Mouse (Mus musculus): ENCODE data around the gene Lima1. TPM values are rescaled to one million over a fixed set of nuclear protein-coding genes. Genes with fewer than 3 reads are reported as not detected.

Gene Lima1
- total RNA-seq, 2 experiments from 2014 or later: 7.2 to 13.8 TPM

DNA sequence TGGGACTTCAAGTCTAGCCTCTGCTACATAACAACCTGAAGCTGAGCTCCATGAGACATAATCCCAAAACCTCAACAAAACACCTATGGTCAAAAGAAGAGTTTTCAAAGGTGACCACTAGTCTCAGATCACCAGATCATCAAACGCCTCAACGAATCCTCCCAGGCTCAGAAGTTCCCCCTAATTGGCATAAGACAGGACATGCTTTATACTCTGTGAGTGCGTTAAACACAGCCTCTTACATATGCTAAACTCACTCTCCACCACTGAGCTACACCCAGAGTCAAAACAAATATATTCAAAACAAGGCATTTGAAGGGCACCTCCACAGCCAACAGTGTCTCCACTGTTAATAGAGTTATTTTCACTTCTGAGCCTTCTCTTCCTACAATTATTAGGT is 2.7 kb downstream of the Lima1 start:
- ATAC-seq (replicated peaks; ENCODE audit: poor library complexity, severe bottlenecking): no peak

- ATAC-seq (replicated peaks; ENCODE audit: poor library complexity, severe bottlenecking): no peak
These were observed 7.6 kb downstream of the Lima1 start for GRCm38 (mm10) chr15:99867654-99868053.

DNA sequence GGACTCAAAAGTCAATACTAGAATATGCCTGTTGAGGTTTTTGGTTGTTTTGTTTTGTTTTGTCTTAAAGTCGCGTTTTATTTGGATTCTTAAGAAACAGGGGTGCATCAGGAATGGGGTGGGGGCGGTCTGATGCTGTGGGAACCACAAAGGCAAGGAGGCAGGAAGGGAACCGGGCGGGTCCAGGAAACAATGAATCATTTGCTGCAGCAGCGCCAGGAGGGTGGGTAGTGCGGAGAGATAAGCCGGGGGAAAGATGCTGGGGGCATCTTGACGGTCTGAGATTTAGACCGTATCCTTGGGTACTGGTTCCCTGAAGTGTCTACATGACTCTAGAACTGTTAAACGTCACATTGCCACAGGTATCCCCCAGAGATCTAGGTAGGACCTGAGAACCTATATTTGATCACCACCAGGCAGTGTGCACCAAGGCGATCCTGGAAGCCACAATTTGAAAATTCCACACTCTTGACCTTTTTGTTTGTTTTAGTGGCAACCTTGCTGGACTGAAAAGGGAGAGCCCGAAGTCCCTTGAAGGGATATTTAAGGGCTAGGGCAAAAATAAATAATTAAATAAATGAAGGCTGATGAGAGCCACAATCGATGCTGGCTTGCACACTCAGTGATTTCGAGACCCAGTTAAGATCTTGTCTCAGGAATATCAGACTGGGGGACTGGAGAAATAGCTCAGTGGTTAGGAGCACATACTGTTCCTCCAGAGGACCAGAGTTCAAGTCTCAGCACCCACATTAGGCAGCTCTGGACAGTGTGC is 8.6 kb downstream of the Lima1 start:
- ATAC-seq (replicated peaks; ENCODE audit: poor library complexity, severe bottlenecking): no peak; the same call in 1 of the 2 replicates

DNA sequence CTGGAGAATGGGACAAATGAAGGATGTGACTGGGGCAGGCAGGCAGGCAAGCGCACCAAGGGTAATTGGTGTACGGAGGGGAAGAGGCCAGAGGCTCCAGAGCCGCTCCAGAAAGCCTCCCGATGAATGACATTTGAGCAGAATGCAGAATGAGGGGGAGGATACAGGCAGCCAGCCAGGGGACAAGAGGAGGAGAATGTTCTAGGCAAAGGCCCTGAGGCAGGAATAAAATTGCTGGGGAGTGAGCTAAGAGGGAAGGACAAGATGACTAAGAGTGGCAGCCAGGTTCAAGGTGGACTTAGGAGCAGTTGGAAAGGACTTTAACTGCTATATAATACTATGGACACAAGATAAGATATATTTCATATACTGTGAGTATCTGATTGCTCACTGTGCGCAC is 9.3 kb downstream of the Lima1 start:
- ATAC-seq (replicated peaks; ENCODE audit: poor library complexity, severe bottlenecking): no peak

- no peak for ATAC-seq (replicated peaks; ENCODE audit: poor library complexity, severe bottlenecking)
These were observed 9.7 kb downstream of the Lima1 start for GRCm38 (mm10) chr15:99865494-99865941.

DNA sequence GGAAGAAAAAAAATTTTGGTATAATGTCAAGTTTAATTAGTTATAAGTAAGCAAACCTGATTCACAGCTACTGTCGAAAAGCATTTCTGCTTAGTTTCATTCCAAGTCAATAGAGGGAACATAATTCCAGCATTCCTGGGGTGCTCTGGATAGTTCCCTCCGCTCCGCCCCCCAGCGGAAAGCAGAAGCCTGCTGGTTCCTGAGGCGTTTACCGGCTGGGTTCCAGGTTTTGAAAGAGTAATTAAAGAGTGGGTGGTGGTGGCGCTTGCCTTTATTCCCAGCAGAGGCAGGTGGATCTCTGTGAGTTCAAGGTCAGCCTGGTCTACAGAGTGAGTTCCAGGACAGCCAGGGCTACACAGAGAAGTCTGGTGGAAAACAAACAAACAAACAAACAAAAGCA is 10.2 kb downstream of the Lima1 start:
- no peak for ATAC-seq (replicated peaks; ENCODE audit: poor library complexity, severe bottlenecking)

- no peak for ATAC-seq (replicated peaks; ENCODE audit: poor library complexity, severe bottlenecking)
These were observed 11.5 kb downstream of the Lima1 start for GRCm38 (mm10) chr15:99863786-99864185.

DNA sequence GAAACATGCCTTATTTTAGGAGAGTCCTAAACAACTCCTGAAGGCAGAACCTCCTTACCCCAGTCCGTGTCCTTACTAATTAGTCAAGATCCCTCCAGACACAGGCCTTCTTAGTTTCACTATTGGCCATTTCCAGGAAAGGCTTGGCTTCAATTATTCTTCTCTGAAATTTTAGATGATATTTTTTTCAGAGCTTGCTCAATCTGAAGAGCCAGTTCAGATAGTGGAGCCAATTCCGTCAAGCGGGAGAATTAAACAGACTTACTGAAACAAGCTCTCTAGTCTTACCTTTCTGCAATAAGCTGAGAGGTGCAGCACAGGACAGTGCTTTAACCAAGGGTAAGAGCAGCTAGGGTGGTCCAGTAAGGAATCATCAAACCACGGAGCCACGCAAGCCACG is 11.9 kb downstream of the Lima1 start:
- no peak for ATAC-seq (replicated peaks; ENCODE audit: poor library complexity, severe bottlenecking)

GRCm38 (mm10) chr15:99862473-99862872 is 12.8 kb downstream of the Lima1 start:
- ATAC-seq (replicated peaks; ENCODE audit: poor library complexity, severe bottlenecking): no peak

GRCm38 (mm10) chr15:99861955-99862354 is 13.3 kb downstream of the Lima1 start:
- no peak for ATAC-seq (replicated peaks; ENCODE audit: poor library complexity, severe bottlenecking)

DNA sequence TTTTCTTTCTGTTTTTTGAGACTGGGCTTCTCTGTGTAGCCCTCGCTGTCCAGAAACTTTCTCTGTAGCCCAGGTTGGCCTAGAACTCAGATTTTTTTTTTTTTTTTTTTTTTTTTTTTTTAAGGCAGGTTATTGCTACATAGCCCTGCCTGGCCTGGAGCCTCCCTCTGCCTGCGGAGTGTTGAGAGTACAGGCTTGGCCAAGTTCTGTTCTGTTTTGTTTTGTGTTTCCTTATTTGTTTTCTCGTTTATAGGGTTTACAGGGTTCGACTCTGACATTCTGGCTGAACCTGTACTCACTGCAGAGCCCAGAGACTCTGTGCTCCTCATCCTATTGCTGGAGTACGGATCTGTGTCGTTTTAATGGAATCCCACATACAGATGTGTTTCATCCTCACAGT is 13.7 kb downstream of the Lima1 start:
- ATAC-seq (replicated peaks; ENCODE audit: poor library complexity, severe bottlenecking): no peak

GRCm38 (mm10) chr15:99859644-99860392 is 15.4 kb downstream of the Lima1 start:
- no peak for ATAC-seq (replicated peaks; ENCODE audit: poor library complexity, severe bottlenecking)

GRCm38 (mm10) chr15:99857479-99857878 is 17.8 kb downstream of the Lima1 start:
- no peak for ATAC-seq (replicated peaks; ENCODE audit: poor library complexity, severe bottlenecking)

DNA sequence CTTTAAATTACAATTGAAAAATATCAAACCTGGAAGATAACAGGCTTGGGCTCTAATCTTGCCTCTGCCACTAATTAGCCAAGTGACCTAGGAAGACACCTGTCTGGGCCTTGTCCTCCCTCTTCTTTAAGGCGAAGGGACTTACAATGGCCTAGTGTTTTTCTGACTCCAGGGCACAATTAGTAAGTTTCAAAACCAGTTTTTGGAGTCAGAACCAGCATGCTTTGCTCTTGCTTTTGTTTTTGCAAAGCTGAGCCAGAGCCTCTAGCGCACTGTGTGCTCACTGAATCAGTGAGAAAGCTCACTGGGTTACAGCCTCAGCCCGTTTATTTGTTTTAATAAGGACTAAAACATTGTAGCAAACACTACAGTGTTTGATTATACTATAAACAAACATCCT is 20.1 kb downstream of the Lima1 start:
- no peak for ATAC-seq (replicated peaks; ENCODE audit: poor library complexity, severe bottlenecking)

- ATAC-seq (replicated peaks; ENCODE audit: poor library complexity, severe bottlenecking): no peak
These were observed 22.5 kb downstream of the Lima1 start for GRCm38 (mm10) chr15:99852606-99853237.

DNA sequence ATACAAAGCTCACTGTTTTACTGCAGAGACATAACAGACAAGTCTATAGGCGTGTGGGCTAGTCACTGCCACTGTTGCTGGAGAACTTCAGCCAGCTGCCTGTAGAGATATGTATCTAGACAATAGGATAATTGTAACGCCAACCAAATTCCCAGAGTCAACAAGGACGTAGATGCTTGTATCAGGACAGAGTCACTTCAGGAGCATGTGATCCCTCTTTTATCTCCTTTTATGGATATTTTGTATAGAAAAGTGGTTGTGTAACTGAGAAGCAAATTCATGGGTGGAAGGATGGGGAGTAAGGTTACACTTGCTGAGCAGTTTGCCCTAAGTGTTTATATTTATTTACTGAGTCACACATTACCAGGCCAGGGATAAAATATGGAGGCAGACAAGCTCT is 25.0 kb downstream of the Lima1 start:
- ATAC-seq (replicated peaks; ENCODE audit: poor library complexity, severe bottlenecking): no peak

DNA sequence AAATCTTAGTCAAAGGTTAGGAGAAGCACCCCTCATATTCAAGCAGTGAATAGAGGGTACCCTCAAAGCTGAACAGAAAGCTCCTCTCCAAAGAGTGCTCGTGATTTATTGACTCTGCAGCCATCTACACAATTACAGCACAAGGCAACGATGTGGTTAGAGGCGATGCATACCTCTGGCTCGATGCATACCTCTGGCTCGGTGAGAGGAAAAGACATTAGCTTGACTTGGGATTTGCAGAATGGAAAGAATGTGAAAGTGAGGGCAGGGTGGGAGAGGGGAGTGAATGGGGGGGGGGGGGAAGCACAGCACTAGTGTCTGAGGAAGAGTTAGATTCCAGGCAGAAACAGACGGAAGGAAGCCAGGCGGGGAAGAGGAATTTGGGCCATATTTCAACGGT is 27.3 kb downstream of the Lima1 start:
- no peak for ATAC-seq (replicated peaks; ENCODE audit: poor library complexity, severe bottlenecking)

- peak; percentile 62 for ATAC-seq (replicated peaks; ENCODE audit: poor library complexity, severe bottlenecking)
These were observed 27.9 kb downstream of the Lima1 start for GRCm38 (mm10) chr15:99847207-99847881.

DNA sequence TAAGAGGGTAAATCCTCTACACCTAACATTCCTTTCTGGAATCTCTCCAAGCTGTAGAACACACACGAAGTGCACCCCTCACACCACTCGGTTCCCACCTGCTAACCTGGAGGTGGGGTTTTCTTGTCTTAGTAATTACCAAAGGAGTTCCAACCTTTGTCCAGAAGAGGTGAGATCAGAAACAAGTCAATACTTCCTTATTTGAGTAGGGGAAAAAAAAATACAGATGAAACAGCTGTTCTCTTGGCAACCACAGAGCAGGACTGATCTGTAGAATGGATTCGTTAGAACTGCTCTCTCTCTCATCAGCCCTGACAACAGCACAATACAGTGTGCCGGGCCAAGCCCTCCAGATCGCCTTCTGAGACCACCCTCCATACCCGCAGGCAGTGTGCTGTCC is 28.6 kb downstream of the Lima1 start:
- no peak; the same call in 1 of the 2 replicates for ATAC-seq (replicated peaks; ENCODE audit: poor library complexity, severe bottlenecking)

DNA sequence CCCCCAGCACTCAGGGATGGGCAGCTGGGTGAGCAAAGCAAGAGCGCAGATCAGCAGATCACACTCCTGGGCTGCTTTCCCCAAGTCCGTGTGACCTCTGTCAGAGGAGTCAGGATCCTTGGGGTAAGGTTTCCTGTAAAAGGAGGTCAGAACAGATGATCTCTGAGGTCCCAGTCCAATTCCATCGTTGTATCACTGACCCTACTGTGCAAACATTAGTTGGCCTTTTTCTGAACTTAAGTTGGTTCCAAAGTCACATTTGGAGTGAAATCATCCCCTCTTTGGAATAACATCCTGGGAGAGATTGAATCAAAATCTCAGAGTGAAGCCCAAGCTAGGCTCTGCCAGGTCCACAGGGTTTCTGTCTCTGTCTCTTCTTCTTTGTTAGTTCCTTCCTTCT is 31.4 kb downstream of the Lima1 start:
- no peak for ATAC-seq (replicated peaks; ENCODE audit: poor library complexity, severe bottlenecking)

- no peak for ATAC-seq (replicated peaks; ENCODE audit: poor library complexity, severe bottlenecking)
These were observed 35.3 kb downstream of the Lima1 start for GRCm38 (mm10) chr15:99839910-99840309.
